ENCODE assay signal across 8 mouse cellular contexts in genomic region chr6:72389471-72389940, GRCm38 (mm10). TPM values are rescaled to one million over a fixed set of nuclear protein-coding genes. Genes with fewer than 3 reads are reported as not detected.
A peak's percentile ranks its signal among the peaks of the same experiment; 100 is the strongest.
DNase-seq lines count a peak whose midpoint lies in the region; ATAC-seq and TF ChIP-seq lines count a peak whose summit lies in the region.

No protein-coding gene starts in this region.

- H3K4me3 ChIP-seq in kidney, embryonic 16.5 days (ENCODE audit: low read length), result peak overlapping the region; percentile 70
- peak overlapping the region; percentile 67 to 89 for H3K4me3 ChIP-seq in ES-E14 (ENCODE audit: insufficient read depth in 1 of 2, low read depth in 1 of 2, low read length in 2 of 2, poor library complexity in 1 of 2, severe bottlenecking in 1 of 2)
- H3K4me3 ChIP-seq in hindbrain, embryonic 16.5 days (ENCODE audit: low read length), result peak overlapping the region; percentile 29

- H3K36me3 ChIP-seq in kidney, embryonic 16.5 days (ENCODE audit: insufficient read depth, low read length), result peaks cover 12% of the 10 kb centered on the region
- no peaks in the 10 kb centered on the region for H3K36me3 ChIP-seq in ES-E14 (ENCODE audit: control insufficient read depth, insufficient read depth, low read length, poor library complexity, severe bottlenecking)
- no peaks in the 10 kb centered on the region for H3K36me3 ChIP-seq in hindbrain, embryonic 16.5 days (ENCODE audit: control insufficient read depth, insufficient read depth, low read length)

- H3K27ac ChIP-seq in kidney, embryonic 16.5 days (ENCODE audit: low read length), result peak overlapping the region; percentile 97
- no peak overlapping the region for H3K27ac ChIP-seq in ES-E14 (ENCODE audit: insufficient read depth, low read depth, low read length, poor library complexity, severe bottlenecking)
- H3K27ac ChIP-seq in hindbrain, embryonic 16.5 days (ENCODE audit: low read depth, low read length), result 0 out of 2 replicates have a peak overlapping the region, but pooled peaks have one; percentile 7

- 11% methylated on average over 13 of the region's 13 CpGs for WGBS in kidney, embryonic 16.5 days
- WGBS in hindbrain, embryonic 16.5 days, result 37% methylated on average over 13 of the region's 13 CpGs

- in situ Hi-C loops in ES-E14 (cut with MboI; ENCODE audit: low sequenced_read_pairs in 2 of 2, unreplicated experiment in 2 of 2), result no loop called here

- H3K4me2 ChIP-seq in kidney, embryonic 16.5 days (replicated peaks; ENCODE audit: low read depth, low read length), result peak overlapping the region; percentile 77
- H3K4me2 ChIP-seq in hindbrain, embryonic 16.5 days (ENCODE audit: low read length), result peak overlapping the region; percentile 54

- no peaks in the 10 kb centered on the region for H3K9me3 ChIP-seq in kidney, embryonic 16.5 days (ENCODE audit: low read length)
- no peaks in the 10 kb centered on the region for H3K9me3 ChIP-seq in ES-E14 (ENCODE audit: control insufficient read depth, insufficient read depth, low read depth, low read length)
- no peaks in the 10 kb centered on the region for H3K9me3 ChIP-seq in hindbrain, embryonic 16.5 days (ENCODE audit: control insufficient read depth, low read length)

- H3K9ac ChIP-seq in kidney, embryonic 16.5 days (replicated peaks; ENCODE audit: low read length), result peak overlapping the region; percentile 85
- H3K9ac ChIP-seq in ES-E14 (ENCODE audit: insufficient read depth, low read depth, low read length, poor library complexity, severe bottlenecking), result peak overlapping the region; percentile 72
- H3K9ac ChIP-seq in hindbrain, embryonic 16.5 days (ENCODE audit: low read depth, low read length), result peak overlapping the region; percentile 28

- intact Hi-C loops in left cerebral cortex, postnatal 36 days (cut with DNase I), result no loop called here

- no peaks in the 10 kb centered on the region for H3K27me3 ChIP-seq in kidney, embryonic 16.5 days (ENCODE audit: insufficient read depth, low read length)
- peaks cover 3% of the 10 kb centered on the region for H3K27me3 ChIP-seq in hindbrain, embryonic 16.5 days (replicated peaks; ENCODE audit: control insufficient read depth, insufficient read depth, low read length)

- peak; percentile 20 for ATAC-seq in kidney, embryonic 16.5 days (ENCODE audit: low FRiP score, low TSS enrichment)
- peak; percentile 24; the same call in 1 of the 2 replicates for ATAC-seq in hindbrain, embryonic 16.5 days
- ATAC-seq in megakaryocyte, adult 5-6 weeks (ENCODE audit: poor library complexity, severe bottlenecking), result peak; percentile 67

- peaks cover 36% of the 10 kb centered on the region for H3K4me1 ChIP-seq in kidney, embryonic 16.5 days (ENCODE audit: insufficient read depth, low read length)
- peaks cover 3 to 4% of the 10 kb centered on the region in 2 experiments; a peak in 1 of 4 replicates for H3K4me1 ChIP-seq in ES-E14 (ENCODE audit: control insufficient read depth in 2 of 2, insufficient read depth in 2 of 2, low read length in 2 of 2, poor library complexity in 1 of 2)
- H3K4me1 ChIP-seq in hindbrain, embryonic 16.5 days (ENCODE audit: control insufficient read depth, insufficient read depth, low read depth, low read length), result peaks cover 10% of the 10 kb centered on the region; the same call in 1 of the 2 replicates

- DNase-seq in kidney, adult 18-20 months, result no peak
- DNase-seq in ES-E14 (ENCODE audit: low read depth, low spot score), result no peak
- DNase-seq in c-Kit-positive CD71-positive TER-119-negative erythroid progenitor cells, embryonic 14.5 days (ENCODE audit: low read depth), result peak; percentile 89
- DNase-seq in yolk sac, embryonic 10.5 days (ENCODE audit: low spot score), result peak; percentile 74
- no peak for DNase-seq in left cerebral cortex, postnatal 36 days (ENCODE audit: low spot score in 2 of 2)

TF ChIP-seq in ES-E14, 5 proteins besides CTCF, POLR2A, EP300 and RAD21:
- TF ChIP-seq ZNF384 (IDR thresholded peaks at IDR 0.05; ENCODE audit: low read depth, low read length), result no peak
- TF ChIP-seq HCFC1 (IDR thresholded peaks at IDR 0.05; ENCODE audit: borderline replicate concordance, insufficient read depth, low read length), result no peak
- no peak for TF ChIP-seq ZC3H11A (IDR thresholded peaks at IDR 0.05; ENCODE audit: borderline replicate concordance, low read depth, low read length)
- no peak for TF ChIP-seq CHD2 (IDR thresholded peaks at IDR 0.05; ENCODE audit: low read depth, low read length)
- no peak for TF ChIP-seq MAFK (IDR thresholded peaks at IDR 0.05; ENCODE audit: insufficient read depth, low read depth, low read length)

RNA-seq across cellular contexts. Expression of gene Vamp8, which starts 1.0 kb away (rescaled TPM):
- 154 and 180 TPM in 2 replicates for polyA plus RNA-seq in kidney, embryonic 16.5 days (2015; fragmentation: Nextera tagmentation; extraction: Ambion mirVana)
- 25.6 and 44.0 TPM in 2 replicates for total RNA-seq in ES-E14 (2012; rRNA removed)
- polyA plus RNA-seq in hindbrain, embryonic 16.5 days (2015; fragmentation: Nextera tagmentation; extraction: Ambion mirVana), result 28.5 and 29.4 TPM in 2 replicates
- total RNA-seq in megakaryocyte, adult 5-6 weeks (2015), result 219 and 236 TPM in 2 replicates
- total RNA-seq in megakaryocyte, adult 5-6 weeks (2017), result 199 and 241 TPM in 2 replicates
- 10 to 100 TPM; 12.6 to 13.8 TPM for total RNA-seq in left cerebral cortex, postnatal 36 days (2021)

RNA-seq across cellular contexts. Expression of gene Vamp5, which starts 9.2 kb away (rescaled TPM):
- polyA plus RNA-seq in kidney, embryonic 16.5 days (2015; fragmentation: Nextera tagmentation; extraction: Ambion mirVana), result 35.7 and 42.5 TPM in 2 replicates
- total RNA-seq in ES-E14 (2012; rRNA removed), result 1.0 and 1.2 TPM in 2 replicates
- polyA plus RNA-seq in hindbrain, embryonic 16.5 days (2015; fragmentation: Nextera tagmentation; extraction: Ambion mirVana), result 16.2 and 20.1 TPM in 2 replicates
- total RNA-seq in megakaryocyte, adult 5-6 weeks (2015), result 15.4 and 20.0 TPM in 2 replicates
- 6.5 and 12.4 TPM in 2 replicates for total RNA-seq in megakaryocyte, adult 5-6 weeks (2017)
- 1 to 10 TPM; 4.0 to 4.3 TPM for total RNA-seq in left cerebral cortex, postnatal 36 days (2021)

RNA-seq across cellular contexts. Expression of gene Rnf181, which starts 22.8 kb away (rescaled TPM):
- 153 and 164 TPM in 2 replicates for polyA plus RNA-seq in kidney, embryonic 16.5 days (2015; fragmentation: Nextera tagmentation; extraction: Ambion mirVana)
- 57.2 and 62.0 TPM in 2 replicates for total RNA-seq in ES-E14 (2012; rRNA removed)
- 127 and 137 TPM in 2 replicates for polyA plus RNA-seq in hindbrain, embryonic 16.5 days (2015; fragmentation: Nextera tagmentation; extraction: Ambion mirVana)
- 69.3 and 70.0 TPM in 2 replicates for total RNA-seq in megakaryocyte, adult 5-6 weeks (2015)
- total RNA-seq in megakaryocyte, adult 5-6 weeks (2017), result 49.5 and 52.1 TPM in 2 replicates
- 10 to 100 TPM; 71.6 to 76.2 TPM for total RNA-seq in left cerebral cortex, postnatal 36 days (2021)

RNA-seq across cellular contexts. Expression of gene Ggcx, which starts 24.6 kb away (rescaled TPM):
- polyA plus RNA-seq in kidney, embryonic 16.5 days (2015; fragmentation: Nextera tagmentation; extraction: Ambion mirVana), result 31.4 and 35.6 TPM in 2 replicates
- total RNA-seq in ES-E14 (2012; rRNA removed), result 22.6 and 25.2 TPM in 2 replicates
- 15.8 and 18.5 TPM in 2 replicates for polyA plus RNA-seq in hindbrain, embryonic 16.5 days (2015; fragmentation: Nextera tagmentation; extraction: Ambion mirVana)
- 5.6 and 7.8 TPM in 2 replicates for total RNA-seq in megakaryocyte, adult 5-6 weeks (2015)
- 6.0 and 8.3 TPM in 2 replicates for total RNA-seq in megakaryocyte, adult 5-6 weeks (2017)
- 10 to 100 TPM; 21.7 to 27.0 TPM for total RNA-seq in left cerebral cortex, postnatal 36 days (2021)

RNA-seq across cellular contexts. Expression of gene Tmem150a, which starts 34.3 kb away (rescaled TPM):
- 40.8 and 43.9 TPM in 2 replicates for polyA plus RNA-seq in kidney, embryonic 16.5 days (2015; fragmentation: Nextera tagmentation; extraction: Ambion mirVana)
- 21.2 and 26.1 TPM in 2 replicates for total RNA-seq in ES-E14 (2012; rRNA removed)
- polyA plus RNA-seq in hindbrain, embryonic 16.5 days (2015; fragmentation: Nextera tagmentation; extraction: Ambion mirVana), result 22.1 and 22.9 TPM in 2 replicates
- 0.20 and 2.3 TPM in 2 replicates for total RNA-seq in megakaryocyte, adult 5-6 weeks (2015)
- total RNA-seq in megakaryocyte, adult 5-6 weeks (2017), result 0.26 and 0.45 TPM in 2 replicates
- total RNA-seq in left cerebral cortex, postnatal 36 days (2021), result 1 to 10 TPM; 9.0 to 9.9 TPM

Comparison
In these comparisons a context has a peak if more than half of its experiments do, and no peak if none do; other contexts are left out.
1. H3K9ac ChIP-seq: peak in every context shown above with its lines; median percentile 85 in kidney, embryonic 16.5 days; 72 in ES-E14; 28 in hindbrain, embryonic 16.5 days.
2. DNase-seq: peak in c-Kit-positive CD71-positive TER-119-negative erythroid progenitor cells, embryonic 14.5 days (single experiment) and yolk sac, embryonic 10.5 days (single experiment); none in kidney, adult 18-20 months (single experiment), ES-E14 (single experiment) and left cerebral cortex, postnatal 36 days (0 of 2).
3. Peak in every context shown above with its lines, with median percentiles within 50 percentile points of each other: ATAC-seq and H3K4me3 ChIP-seq.